Mouse (Mus musculus): Measurements from ENCODE around the gene Agpat3.

Agpat3 gene

DNA sequence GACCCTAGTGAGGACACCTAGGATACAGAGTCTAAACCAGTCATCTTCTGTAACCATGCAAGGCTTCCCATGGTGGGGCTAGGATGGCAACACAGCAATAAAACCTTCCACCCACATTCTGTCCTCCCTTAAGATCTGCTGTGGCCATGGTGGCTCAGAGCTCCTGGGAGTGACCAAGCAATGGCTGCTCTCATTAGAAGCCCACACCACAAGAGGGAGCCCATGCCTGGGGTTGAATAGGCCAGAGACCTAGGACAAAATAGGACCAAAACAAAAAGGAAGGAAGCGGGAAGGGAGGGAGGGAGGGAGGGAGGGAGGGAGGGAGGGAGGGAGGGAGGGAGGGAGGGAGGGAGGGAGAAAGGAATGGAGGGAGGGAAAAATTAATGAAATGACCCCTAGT lies 29.5 kb downstream of the Agpat3 start:
- DNase-seq: no peak

DNA sequence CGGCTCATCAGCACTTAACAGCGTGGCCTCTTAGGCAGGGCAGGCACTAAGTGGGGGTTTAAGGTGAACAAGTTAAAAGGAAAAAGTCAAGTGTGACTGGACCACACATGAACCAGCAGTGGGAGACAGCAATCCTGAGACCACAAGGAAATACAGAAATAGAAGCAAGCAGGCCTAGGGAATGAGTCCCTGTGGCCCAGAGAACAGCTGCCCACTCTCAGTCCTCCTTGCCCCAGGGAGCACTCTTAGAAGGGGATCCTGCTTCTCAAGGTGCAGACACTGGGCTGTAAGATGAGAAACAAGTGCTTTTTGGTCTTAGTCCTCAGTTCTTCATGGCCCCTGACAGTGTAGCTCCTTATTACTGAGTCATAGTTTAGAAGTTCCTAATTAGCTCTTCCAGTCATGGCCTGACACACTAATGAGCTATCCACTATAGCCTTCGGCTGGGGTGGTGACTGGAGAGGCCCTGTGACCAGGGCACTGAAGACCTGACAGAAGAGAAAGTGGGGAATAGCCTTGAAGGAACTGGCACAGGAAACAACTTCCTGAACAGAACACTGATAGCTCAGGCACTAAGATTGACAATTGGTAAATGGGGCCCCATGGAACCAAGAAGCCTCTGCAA lies 31.0 kb downstream of the Agpat3 start:
- DNase-seq: no peak

DNA sequence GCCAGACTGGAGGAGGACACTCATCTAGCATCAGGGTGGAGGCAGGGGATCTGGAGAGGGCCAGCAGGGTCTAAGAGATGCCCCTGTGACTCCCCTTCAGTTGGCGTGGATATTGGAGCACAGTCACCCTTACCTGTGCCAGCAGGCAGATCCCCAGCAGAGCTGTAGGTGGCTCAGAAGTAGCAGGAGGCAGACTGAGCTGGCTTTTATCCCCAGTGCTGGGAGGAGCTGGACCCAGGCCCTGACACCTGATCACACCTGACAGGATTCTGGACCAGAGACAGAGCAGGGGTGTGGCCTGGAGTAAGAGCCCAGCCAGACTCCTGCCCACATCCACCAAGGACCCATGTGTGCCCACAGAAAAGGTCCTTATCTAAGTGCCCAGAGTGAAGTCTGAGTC lies 31.8 kb downstream of the Agpat3 start:
- DNase-seq: peak; percentile 90

DNA sequence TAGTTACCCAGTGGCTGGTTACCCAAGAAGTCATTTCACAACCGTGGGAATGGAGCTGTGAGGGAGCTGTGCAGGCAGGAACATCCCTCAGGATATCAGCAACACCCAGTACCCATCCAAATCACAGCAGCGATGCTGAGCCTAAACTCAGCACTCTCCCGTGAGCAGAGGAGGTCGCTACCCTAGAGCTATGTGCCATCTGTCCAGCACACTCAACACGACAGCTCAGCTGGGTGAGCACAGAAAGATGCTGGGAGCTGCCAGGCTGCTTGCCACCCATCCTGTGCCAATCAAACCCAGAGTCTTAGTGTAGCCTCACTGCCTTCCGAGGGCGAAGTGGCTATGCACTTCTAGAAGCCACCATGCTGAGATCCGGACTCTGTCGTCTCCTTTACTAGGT lies 32.3 kb downstream of the Agpat3 start:
- DNase-seq: peak; percentile 54

DNA sequence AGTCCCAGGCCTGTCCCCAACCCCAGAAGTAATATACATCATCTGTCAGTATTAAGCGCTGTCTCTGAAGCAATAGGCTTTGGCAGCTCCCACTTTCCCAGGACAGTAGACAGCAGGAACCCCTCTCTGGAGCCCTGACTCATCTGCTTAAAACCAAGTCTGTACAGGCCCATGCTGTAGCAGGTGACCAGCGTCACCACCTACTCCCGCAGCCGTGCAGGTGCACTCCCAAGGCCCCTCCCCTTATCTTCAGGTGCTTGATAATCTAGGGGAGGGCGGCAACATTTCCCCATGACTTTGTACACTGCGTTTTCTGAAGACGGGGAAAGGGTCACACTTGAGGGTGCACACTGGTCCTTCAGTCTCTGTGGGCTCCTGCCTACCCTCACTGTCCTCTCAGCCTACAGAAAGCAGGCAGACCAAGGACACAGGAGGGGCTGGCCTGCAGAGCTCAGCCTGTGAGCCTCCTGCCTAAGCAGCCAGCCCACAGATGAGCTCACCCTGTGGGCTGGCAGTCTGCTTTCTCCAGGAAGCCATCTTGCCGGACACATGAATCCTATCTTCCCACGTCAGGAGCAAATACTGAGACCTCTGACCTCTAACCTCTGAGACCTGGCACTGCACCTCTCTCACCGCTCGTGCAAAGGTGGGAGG lies 34.9 kb downstream of the Agpat3 start:
- DNase-seq: no peak

DNA sequence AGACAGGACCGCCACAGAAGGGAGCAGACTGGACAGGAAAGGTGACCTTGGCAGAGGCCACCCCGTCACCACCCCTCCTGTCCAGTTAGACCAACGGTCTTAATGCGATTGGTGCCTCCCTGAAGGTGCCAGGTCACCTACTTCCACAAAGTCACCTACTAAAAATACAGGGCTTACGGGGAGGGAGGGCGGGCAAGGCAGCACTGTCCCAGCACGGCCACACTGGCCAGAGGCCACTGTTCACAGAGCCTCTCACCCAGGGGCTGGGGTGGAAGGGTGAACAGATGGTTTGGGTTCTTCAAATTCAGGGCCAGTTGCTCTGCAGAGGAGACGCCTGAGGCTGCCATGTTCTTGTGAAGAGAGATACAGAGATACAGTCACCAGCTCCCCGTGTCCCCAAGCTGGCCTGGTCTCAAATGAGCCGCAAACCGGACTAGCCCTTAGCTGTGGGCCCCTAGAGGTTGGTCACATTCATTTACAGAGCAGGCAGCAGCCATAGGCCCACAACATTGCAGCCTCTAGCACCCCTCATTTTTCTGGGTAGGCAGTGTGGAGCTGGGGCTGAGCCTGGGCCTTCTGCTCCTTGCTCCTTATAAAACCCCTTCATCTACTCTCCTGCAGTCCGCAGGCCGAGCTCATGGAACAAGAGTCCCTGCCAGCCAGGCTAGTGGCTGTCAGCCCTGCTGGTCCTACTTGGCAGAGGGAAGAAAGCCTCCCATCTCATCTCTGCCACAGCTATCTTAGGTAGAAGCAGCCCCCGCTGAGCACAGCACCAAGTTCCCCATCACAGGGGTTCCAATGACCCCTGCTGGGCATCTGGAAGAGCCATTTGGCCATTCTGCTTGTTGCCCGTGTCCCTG lies 35.8 kb downstream of the Agpat3 start:
- DNase-seq: peak; percentile 75

DNA sequence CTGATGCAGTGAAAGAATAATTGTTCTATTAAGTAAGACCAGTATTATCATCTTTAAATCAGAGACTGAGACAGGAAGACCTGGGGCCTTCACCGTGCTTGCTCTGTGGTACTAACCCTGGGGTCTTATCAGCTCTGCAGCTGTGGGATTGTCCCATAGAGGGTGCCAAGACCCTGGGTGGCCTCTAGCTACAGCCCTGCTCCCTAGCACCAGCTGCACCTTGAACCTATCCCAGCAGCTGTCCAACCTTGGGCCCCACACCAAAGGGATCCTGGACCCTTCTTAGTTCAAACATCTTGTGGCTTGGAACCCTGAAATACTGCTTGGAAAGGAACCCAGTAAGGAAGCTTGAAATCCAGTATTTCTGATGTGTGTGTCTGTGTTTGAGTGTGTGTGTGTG lies 37.1 kb downstream of the Agpat3 start:
- DNase-seq: no peak

DNA sequence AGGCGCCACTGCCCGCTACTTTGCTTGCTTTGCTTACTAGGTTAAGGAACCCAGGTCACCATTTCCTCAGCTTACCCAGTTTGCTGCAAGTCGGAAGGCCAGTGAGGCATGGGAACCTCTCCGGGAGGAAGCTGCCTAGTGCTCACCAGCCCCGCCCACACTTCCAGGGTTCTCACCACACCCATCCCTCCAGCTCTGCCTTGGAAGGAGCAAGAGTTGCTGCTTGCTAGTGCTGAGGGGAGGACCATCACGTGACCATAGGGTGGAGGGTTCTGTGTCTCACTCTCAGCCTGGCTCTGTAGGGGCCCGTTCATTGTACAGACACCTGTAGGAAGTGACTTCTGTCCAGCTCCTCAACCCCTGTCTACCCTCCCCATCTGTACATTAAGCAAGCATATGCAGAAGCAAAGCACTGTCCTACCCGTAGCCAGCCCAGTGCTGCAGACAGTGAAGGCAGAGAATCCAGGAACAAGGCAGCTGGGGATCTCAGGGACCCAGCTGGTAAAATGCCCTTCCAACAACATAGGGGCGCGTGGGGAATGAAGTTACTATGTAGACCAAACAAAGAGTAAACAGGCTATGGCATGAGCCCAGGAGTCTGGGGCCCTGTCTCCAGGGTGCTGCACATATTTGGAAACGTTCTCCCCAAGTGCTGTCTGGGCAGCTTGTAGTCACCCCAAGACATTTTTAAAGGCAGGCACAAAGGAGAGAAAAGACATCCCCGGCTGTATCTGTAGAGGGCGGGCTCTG lies 40.2 kb downstream of the Agpat3 start:
- no peak for DNase-seq

DNA sequence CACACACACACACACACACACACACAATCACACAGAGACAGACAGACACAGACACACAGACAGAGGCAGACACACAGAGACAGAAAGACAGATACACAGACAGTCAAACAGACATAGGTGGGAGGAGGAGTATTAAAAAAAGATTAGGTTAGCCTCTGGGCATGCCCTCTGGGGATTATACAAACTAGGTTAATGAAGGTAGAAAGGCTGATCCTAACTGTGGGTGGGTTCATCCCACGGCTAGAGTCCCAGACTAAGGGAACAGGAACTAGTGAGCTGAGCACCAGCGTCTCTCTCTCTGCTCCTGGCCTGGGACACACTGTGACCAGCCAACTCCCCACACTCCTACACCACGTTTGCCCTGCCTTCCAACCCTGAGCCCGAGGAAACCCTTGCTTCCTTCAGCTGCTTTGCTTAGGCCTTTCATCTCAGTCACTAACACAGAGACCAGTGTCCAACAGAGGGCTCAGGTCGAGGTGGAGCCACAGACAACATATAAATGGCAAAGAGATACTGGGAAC lies 41.5 kb downstream of the Agpat3 start:
- DNase-seq: no peak

DNA sequence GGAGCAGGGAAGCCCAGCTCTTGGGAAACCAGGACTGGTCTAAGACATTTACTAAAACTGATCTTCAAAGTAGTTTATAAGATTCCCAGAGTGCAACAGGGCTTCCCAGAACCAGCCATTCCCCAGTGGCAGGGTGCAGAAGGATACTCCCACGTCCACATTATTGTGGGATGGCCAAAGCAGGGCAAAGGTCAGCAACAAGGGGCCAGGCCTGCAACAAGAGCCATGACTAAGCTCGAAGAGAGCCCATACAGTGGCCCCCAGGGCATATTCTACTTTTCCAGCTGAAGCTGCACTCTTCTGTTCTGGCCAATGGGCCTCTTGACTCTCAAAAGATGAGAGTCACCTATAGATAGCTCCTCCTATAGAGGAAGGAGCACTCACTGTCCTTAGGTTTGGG lies 43.7 kb downstream of the Agpat3 start:
- no peak for DNase-seq

DNA sequence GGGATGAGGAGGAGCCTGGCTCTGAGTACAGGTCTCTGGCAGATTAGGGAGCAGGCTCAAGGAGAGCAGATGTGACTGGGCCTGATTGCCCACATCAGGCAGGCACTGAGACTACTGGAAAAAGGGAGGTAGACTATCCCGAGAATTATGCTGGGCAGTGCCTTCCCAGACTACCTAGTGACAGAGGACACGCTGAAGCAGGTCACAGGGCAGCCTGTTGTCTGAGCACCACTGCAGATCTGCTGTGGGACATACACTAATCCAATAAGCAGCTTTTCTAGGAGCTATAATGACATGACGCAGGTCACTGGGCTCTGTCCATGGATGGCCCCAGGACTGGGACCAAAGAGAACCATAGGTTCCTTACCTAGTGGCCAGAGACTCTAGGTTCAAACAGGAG lies 44.9 kb downstream of the Agpat3 start:
- DNase-seq: no peak

DNA sequence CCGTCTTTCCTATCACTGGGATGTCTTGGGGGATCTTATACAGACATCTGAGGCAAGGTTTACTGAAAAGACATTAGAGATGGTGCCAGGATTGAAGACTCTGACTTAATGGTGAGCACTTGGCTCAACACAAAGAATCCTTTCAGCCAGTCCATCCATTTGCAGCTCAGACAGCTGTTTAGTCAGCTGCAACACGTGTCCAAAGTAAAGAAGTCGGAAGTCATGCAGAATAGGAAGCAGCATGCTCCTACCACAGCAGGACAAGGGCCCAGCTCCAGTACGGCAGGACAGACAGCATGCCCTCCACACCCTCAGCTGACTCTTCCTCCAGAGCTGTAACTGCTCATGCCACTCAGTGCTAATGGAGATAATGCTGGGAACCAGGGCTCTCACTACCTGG lies 46.3 kb downstream of the Agpat3 start:
- DNase-seq: no peak

DNA sequence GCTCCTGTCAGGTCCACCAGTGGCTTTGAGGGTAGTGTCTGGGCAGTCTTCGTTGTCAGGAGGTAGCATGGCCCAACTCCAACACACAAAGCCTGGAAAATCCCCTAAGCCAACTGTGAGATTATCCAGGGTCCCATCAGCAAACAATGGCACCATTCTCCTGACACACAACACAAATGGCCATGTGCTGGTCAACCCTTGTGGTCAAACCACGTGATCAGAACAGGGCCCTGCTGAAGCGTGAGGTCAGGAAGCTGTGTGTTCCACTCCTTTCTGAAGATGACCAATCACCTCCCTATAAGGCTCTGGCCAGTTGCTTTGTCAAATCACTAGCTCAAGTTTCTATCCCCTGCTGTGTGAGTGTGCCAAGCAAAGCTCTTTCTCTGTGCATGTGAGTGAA lies 47.3 kb downstream of the Agpat3 start:
- DNase-seq: no peak

DNA sequence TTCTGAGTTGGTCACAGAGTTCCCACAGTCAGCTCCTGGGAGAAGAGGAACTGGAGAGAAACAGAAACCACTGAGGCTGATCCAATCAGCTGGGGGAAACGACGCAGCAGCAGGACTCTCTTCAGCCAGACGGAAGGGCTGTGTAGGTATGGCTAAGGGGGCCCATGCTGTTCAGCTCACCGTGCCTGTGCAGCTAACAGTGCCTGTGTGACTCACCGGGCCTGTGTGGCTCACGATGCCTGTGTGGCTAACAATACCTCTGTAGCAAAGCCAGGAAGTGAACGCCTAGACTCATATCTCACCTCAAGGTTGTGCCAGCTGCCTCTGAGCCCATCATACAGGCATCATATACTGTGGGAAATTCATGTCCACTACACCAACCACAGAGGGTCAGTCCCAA lies 48.6 kb downstream of the Agpat3 start:
- no peak for DNase-seq

DNA sequence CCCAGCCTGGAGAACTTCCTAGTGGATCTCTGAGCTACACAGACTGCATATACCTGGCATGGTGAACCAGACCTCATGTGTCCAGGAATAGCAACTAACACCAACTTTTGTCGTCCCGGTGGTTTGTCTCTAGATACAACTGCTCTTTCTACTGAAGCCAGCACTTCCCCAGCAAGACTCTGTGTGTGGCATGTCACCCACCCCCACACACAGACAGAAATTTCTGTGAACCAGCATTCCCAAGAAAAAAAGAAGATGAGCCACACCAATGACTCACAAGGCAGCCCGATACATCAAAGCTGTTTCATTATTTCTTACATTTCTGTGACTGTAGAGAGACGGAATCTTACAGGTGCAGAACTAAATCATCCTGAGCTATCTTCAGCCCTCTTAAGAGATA lies 52.2 kb downstream of the Agpat3 start:
- no peak for DNase-seq

DNA sequence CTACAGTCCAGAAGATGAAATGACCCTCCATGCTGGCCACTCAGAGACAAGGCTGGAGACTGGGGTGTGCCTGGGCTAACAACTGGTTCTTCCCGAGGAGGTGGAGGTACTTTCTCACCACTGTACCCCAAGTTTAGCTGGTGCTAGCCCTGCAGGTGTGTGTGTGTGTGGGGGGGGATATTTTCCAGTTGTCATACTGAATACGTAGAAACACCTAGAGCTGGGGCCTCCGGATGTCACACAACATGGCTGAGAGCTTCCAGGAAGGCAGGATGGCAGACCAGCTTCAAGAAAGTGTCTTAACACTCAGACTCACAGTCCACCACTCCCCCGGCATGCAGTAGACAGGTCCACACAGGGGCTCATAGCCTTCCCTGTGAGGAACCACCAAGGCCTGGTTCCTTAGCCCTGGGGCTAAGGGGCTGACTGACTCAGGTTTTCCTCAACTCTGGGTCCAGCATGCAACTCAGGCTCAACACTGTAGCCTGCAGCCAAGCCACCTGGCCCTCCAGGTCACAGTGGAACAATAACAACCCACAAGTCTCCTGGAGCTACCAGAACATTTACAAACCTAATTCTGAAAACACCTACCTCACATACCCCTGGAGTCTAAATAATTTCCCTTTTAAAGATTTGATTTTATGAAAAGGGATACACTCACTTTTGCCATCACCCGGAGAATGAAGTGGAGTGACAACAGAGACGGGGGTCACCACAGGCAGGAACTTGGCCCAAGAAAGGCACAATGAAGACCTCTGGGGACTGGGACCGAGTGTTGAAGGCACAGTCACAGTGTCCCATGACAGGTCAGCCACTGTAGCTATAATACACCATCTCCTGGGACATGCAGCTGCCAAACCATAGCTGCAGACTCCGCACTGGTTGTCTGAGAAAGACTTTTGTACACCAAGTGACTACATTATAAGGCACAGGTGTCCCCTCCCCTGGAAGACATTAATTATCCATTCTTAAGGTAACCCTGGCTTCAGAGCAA lies 53.3 kb downstream of the Agpat3 start:
- DNase-seq: no peak

DNA sequence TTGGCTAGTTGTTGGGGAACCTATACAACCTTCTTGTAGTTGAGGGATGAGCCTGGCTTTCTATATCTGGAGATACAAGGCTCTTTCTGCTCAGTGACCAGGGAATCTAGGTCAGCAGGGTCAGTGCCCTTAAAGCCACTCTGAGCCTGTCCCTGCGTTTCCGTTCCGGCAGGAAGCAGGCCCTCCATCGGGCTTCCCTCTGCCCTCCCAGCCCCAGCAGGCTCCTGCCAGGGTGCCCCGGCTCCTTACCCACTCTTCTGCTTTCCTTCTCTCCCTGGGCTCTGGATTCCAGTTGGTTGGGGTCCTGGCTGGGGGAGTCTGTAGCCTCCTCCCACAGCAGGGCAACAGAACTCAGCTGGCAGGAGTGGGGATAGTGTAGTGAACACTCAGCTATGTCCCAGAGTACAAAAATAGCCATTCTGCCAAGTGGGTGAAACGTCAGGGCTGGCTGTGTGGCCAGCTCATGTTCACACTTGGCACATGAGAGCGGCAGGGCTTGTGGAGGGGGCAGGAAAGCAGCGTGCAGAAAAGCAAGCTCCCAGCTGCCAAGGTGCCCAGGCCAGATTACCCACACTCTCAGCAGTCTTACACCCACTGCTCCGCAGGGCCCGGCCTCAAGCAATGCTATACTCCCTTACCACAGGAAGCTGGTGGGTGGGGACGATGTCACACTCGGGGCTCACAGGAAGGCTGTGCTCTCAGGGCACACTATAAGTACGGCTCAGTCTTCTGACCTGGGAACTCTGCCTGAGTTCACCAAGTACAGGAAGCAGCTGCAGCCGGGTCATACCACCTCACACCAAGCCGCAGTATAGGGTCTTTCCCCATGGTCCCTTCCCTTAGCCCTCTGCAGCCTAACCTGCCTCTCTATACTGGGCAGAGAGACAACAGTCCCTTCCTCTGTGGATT lies 54.5 kb downstream of the Agpat3 start:
- peak; percentile 81 for DNase-seq

DNA sequence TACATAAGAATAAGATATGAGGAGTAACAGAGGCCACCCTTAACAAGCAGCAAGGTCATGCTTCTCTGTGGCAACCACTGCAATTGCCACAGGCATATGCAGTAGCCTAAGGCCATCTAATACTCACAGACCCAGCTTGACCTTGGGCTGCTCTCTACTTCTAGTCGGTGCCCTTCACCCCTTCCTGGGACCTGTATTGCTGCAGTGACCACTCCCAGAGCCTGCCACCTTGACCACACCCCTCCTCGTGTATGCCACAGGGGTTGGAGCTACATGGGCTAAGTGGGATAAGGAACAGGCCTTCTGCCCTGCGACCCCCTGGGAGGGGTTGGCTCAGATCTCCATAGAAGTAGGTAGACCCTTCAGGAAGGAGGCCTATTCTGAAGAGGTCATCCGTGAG lies 55.3 kb downstream of the Agpat3 start:
- no peak for DNase-seq

DNA sequence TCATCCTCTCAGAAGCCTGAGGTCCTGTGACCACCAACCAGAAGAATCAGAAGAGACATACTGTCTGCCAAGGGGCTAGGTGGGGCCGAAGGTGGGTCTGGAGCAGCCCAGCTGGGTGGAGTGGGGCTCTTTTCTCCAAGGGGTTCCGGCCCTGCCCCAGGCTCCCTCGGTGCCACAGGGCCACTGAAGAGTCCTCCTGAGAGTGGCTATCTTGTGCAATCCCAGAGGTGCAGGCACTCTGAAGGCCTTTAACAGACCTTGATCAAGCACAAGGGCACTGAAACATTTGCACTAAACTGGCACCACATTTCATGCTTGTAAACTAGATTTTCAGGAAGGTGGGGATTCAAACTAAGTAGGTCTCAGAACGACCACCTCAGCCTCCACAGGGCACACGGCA lies 55.9 kb downstream of the Agpat3 start:
- DNase-seq: no peak

DNA sequence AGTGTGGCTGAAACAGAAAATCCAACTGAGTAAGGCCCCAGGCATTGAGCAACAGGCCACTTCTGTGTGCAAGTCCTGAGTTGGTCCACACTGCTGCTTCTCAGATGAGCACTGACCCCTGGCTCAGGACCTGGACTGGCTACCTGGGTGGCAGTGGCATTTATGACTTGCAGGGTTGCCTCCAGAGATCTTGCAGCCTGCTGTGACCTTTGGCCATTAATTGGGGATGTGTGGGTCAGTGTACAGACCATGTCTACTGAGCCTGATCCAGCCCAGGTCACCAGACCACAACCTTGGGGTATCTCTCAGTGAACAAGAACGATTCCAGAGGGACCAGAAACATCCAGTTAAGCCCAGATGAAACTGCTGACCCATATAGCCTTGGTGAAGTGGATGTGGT lies 58.7 kb downstream of the Agpat3 start:
- DNase-seq: no peak

DNA sequence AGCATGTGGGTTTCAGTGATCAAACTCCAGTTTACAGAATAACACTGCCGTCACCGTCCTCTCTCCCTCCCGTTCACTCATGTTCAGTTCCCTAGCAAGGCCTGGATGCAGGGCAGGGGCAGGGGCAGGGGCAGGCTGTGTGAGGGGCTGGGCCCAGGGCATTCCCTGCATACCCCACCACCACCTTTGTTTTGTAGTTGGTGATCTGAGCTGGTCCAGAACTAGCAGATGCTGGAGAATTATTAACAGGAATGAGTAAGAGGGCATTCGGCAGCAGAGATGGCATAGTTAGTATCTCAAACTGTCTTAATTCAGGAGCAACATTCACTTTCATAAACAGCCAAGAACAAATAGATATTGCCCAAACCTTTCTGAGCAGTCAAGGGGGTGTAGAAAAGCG lies 59.9 kb downstream of the Agpat3 start:
- DNase-seq: no peak
